Mouse (Mus musculus): ENCODE measurements at regions not wholly inside any gene's neighbourhood (a gene's known extent, or its start where the extent isn't known, plus 50 kb on each side); places are given as distances from the start of the nearest gene placed in this dataset.

GRCm38 (mm10) chr1:33031991-33032390 is 484.9 kb upstream of the Gm5415 start:
- TF ChIP-seq CTCF (IDR thresholded peaks at IDR 0.05; ENCODE audit: borderline replicate concordance, insufficient read depth, low read depth, low read length): no peak
- no peak for TF ChIP-seq POLR2A (IDR thresholded peaks at IDR 0.05; ENCODE audit: borderline replicate concordance, insufficient read depth, low read length)
